Mouse (Mus musculus) layer of hippocampus, adult 9-10 months (tissue): ENCODE measurements at regions not wholly inside any gene's neighbourhood (a gene's known extent, or its start where the extent isn't known, plus 50 kb on each side); places are given as distances from the start of the nearest gene placed in this dataset.

Experiments
- DNase-seq: peaks from one replicate; pipeline ENCODE4 v3.0.0; 2022; ENCODE audit warnings: low spot score

- DNase-seq, result no peak
Measured at GRCm38 (mm10) chr3:151670628-151671027, 79.1 kb downstream of the Ifi44 start.

- no peak for DNase-seq
Measured at GRCm38 (mm10) chr3:151653298-151653697, 96.5 kb downstream of the Ifi44 start.

GRCm38 (mm10) chr3:151651524-151651923 lies 98.2 kb downstream of the Ifi44 start:
- DNase-seq, result peak; percentile 24

DNA sequence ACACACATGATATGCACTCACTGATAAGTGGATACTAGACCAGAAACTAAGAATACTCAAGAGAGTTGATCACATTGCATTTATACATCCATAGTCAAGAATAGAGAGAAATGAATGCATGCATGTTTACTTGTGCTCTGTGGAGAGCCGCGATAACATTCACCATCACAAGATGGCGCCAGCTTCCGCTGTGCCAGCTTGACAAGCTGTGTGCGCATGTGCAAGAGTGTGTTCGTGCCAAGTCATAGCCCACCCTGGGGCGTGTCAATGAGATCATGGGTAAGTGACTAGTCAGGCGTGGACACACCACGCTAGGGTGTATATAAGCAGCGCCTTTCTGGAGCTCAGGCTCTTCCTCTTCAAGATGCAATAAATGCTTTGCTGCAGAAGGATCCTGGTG lies 102.1 kb downstream of the Ifi44 start:
- no peak for DNase-seq

DNA sequence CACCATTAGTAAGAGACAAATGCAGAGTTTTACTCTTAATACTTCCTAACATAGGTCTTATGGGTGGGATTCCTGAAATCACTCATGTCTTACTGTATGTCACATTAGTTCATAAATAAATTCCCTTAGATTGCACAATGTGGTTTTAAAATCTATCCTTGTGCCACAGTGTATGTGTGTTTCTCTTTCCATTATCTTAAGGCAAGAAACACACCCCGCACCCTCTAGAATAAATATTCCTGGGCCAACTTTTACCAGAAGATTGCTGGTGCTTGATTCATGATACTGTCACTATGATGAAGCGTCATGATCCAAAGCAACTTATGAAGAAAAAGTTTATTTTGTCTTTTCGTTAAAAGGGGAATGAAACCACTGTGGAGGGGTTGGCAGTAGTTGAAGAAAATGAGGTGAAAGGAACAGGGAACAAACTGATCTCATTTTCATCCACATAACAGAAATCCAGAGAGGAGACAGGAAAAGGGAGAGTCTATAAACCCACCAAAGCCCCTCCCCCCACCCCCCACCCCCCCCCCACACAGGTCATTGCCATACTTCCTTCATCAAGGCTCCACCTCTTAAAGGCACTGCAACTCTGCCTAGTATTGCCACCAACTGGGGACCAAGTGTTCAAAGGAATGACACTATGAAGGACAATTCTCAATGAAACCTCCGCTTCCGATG lies 110.2 kb downstream of the Ifi44 start:
- DNase-seq, result no peak

GRCm38 (mm10) chr3:151638326-151638725 lies 111.4 kb downstream of the Ifi44 start:
- no peak for DNase-seq

GRCm38 (mm10) chr3:151610954-151611353 lies 138.8 kb downstream of the Ifi44 start:
- no peak for DNase-seq

- no peak for DNase-seq
Measured at GRCm38 (mm10) chr3:151607689-151608088, 142.1 kb downstream of the Ifi44 start.

DNA sequence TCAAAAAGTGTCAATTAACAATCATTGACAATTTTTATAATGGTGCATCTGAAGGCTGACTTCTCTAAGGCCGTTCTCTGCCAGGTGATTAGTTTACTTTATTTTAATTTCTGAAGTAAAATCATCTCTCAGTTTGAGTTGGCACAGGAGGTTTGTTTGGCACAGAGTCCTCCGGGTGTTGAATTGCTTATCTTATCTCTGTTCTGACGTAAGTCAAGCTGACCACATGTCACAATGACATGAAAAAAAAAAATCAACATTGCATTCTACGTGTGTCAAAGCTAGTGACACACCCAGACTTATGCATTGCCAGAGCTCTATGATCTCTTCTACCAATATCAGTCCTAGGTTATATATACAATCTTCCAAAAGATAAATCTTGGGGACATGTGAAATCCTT lies 146.4 kb downstream of the Ifi44 start:
- DNase-seq, result no peak
